In the genomic region with DNA sequence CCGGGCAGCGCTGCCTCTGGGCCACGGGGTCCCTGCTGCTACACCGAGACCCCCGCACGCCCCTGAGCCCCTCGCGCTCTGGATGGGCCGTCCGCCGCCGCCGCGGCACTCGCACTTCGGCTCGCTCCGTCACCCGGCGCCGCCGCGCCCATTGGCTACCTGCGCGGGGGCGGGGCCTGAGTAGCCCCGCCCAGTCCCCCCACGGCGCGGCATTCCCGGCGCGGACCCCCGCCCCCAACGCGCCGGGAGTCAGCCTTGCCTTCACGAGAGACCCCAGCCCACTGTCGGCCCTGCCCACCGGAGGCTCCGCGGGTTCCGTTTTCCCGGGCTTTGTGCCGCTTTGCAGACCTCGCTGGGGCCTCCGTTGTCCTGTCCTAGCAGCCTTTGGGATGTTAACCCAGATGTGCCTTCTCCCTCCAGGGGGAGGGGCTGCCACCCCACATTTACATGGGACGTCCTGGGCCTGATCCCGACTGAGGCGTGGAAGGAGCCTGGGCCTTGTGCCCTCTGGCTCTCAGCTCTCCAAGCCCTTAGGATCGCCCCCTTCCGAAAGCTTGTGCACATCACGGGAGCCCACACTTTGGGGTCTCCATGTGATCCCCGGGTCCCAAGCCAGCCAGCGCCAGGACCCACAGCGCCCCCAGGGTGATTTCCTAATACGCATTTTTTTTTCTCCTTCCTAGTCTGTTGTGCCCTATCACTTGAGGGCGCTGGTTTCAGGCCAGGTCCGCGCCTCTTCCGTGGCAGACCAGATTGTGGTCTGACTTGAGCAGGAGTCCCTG, we compare ENCODE assay signal across 8 mouse cellular contexts. TPM values are rescaled to one million over a fixed set of nuclear protein-coding genes. Genes with fewer than 3 reads are reported as not detected.
DNase-seq lines count a peak whose midpoint lies in the region; ATAC-seq and TF ChIP-seq lines count a peak whose summit lies in the region.

A gene (minus strand): TSS at position 126 of the 782 bp plus-strand sequence.

- no peaks in the 10 kb centered on the region for H3K36me3 ChIP-seq in hindbrain, embryonic 15.5 days

- H3K4me1 ChIP-seq in hindbrain, embryonic 15.5 days (replicated peaks), result peaks cover 20% of the 10 kb centered on the region

- H3K27me3 ChIP-seq in hindbrain, embryonic 15.5 days, result no peaks in the 10 kb centered on the region

- H3K27ac ChIP-seq in gastrocnemius, adult 2 months, result peak within 1 kb of the TSS; percentile 74
- peak within 1 kb of the TSS; percentile 85 for H3K27ac ChIP-seq in hindbrain, embryonic 15.5 days (replicated peaks)

- WGBS in hindbrain, embryonic 15.5 days, result under 1% methylated on average over 61 of the region's 61 CpGs

- DNase-seq in ZHBTc4 (ENCODE audit: low read depth, low spot score), result peak; percentile 95
- peak; percentile 62 for DNase-seq in gastrocnemius, adult 2 months
- DNase-seq in left cerebral cortex, adult 11 months (ENCODE audit: low spot score), result peak; percentile 55
- peak; percentile 66 for DNase-seq in lung, postnatal 25 days (ENCODE audit: low spot score)
- peak; percentile 88 for DNase-seq in retina, postnatal 1 day
- DNase-seq in urinary bladder, postnatal 36 days (ENCODE audit: low spot score in 2 of 2), result peak; percentile 61 to 63

- peak within 1 kb of the TSS; percentile 96 for H3K4me2 ChIP-seq in hindbrain, embryonic 15.5 days

- no peaks in the 10 kb centered on the region for H3K9me3 ChIP-seq in hindbrain, embryonic 15.5 days

- peak within 1 kb of the TSS; percentile 75 for H3K4me3 ChIP-seq in gastrocnemius, adult 2 months
- H3K4me3 ChIP-seq in hindbrain, embryonic 15.5 days, result peak within 1 kb of the TSS; percentile 92

- TF ChIP-seq CTCF in gastrocnemius, adult 2 months (IDR thresholded peaks at IDR 0.05), result peak; percentile 28

- peak; percentile 70 for ATAC-seq in common myeloid progenitor, adult 5-6 weeks (replicated peaks; ENCODE audit: low read depth, poor library complexity, severe bottlenecking)
- ATAC-seq in hindbrain, embryonic 15.5 days (ENCODE audit: low FRiP score, low read depth), result peak; percentile 91

- peak within 1 kb of the TSS; percentile 80 for H3K9ac ChIP-seq in hindbrain, embryonic 15.5 days

- intact Hi-C loops in gastrocnemius, adult 2 months (cut with DNase I), result no loop called here

RNA-seq across cellular contexts. Expression of the gene that starts here (rescaled TPM):
- 62.2 and 80.0 TPM in 2 replicates for total RNA-seq in common myeloid progenitor, adult 5-6 weeks (2017)
- 1 to 10 TPM; 3.5 to 4.8 TPM for total RNA-seq in gastrocnemius, adult 2 months (2021)
- 25.0 and 25.6 TPM in 2 replicates for polyA plus RNA-seq in hindbrain, embryonic 15.5 days (2015; fragmentation: Nextera tagmentation; extraction: Ambion mirVana)

Comparison
In these comparisons a context has a peak if more than half of its experiments do, and no peak if none do; other contexts are left out.
1. Peak in every context shown above with its lines: DNase-seq, ATAC-seq, H3K4me3 ChIP-seq and H3K27ac ChIP-seq.
2. RNA of the gene that starts here (total RNA-seq): 62.2 to 80.0 TPM in common myeloid progenitor, adult 5-6 weeks; 3.5 to 4.8 TPM in gastrocnemius, adult 2 months; every median in the first group is over 10 times any median in the second.